Mouse (Mus musculus) liver, embryonic 16.5 days (tissue): ENCODE results near the gene Ddx6. TPM values are rescaled to one million over a fixed set of nuclear protein-coding genes. Genes with fewer than 3 reads are reported as not detected.
"Not testable (repeated sequence)": the region's sequence is repeated elsewhere in the genome, so short reads cannot be mapped to it uniquely, and the experiment has no call there.

Source experiments
- ATAC-seq: fragments of 200-750 bp; cut with Nextera tagmentation; 2 replicates; pipeline ENCODE4 v1.8.0; 2017; ENCODE audit warnings: low read depth, mild to moderate bottlenecking, moderate number of reproducible peaks, moderate library complexity
- H3K27ac ChIP-seq: fragments of 300-500 bp; sonication (generic); 2 replicates; pipeline ENCODE4 v1.5.1; 2014; ENCODE audit warnings: mild to moderate bottlenecking, low read length
- H3K27me3 ChIP-seq: fragments of 300-500 bp; sonication (generic); 2 replicates; pipeline ENCODE4 v1.6.1; 2014; ENCODE audit warnings: low read depth, low read length, mixed read lengths; ENCODE audit not compliant: control insufficient read depth, insufficient read depth
- H3K36me3 ChIP-seq: fragments of 300-500 bp; sonication (generic); 2 replicates; pipeline ENCODE4 v1.6.1; 2014; ENCODE audit warnings: mild to moderate bottlenecking; ENCODE audit not compliant: control insufficient read depth, insufficient read depth
- H3K4me1 ChIP-seq: fragments of 300-500 bp; sonication (generic); 2 replicates; pipeline ENCODE4 v1.6.1; 2014; ENCODE audit warnings: low read depth, low read length, mixed read lengths; ENCODE audit not compliant: control insufficient read depth
- H3K4me2 ChIP-seq: fragments of 300-500 bp; sonication (generic); 2 replicates; pipeline ENCODE4 v1.6.1; 2014; ENCODE audit warnings: low read depth, low read length, mixed read lengths
- H3K4me3 ChIP-seq: fragments of 300-500 bp; sonication (generic); 2 replicates; pipeline ENCODE4 v1.5.1; 2014; ENCODE audit warnings: low read depth, mild to moderate bottlenecking, low read length
- H3K9ac ChIP-seq: fragments of 300-500 bp; sonication (generic); 2 replicates; pipeline ENCODE4 v1.6.1; 2014; ENCODE audit warnings: low read depth, low read length
- H3K9me3 ChIP-seq: fragments of 300-500 bp; sonication (generic); replicated peaks from 2 replicates; pipeline ENCODE4 v1.6.1; 2016; ENCODE audit warnings: low read length; ENCODE audit not compliant: control insufficient read depth
- WGBS: fragments of 180-500 bp; shearing (Covaris S2); extraction: QIAGEN DNeasy Blood & Tissue Kit; methylation state at CpG from one replicate; pipeline ENCODE4 v1.1.7; 2014; ENCODE audit not compliant: insufficient replicate concordance; 5-methylcytosine and 5-hydroxymethylcytosine counted together
- polyA plus RNA-seq: library from polyadenylated mRNA; unstranded; fragments of >200 nt; fragmentation: Nextera tagmentation; extraction: Ambion mirVana; gene quantifications from 2 replicates; pipeline ENCODE4 v1.2.1, GENCODE M21; 2015

Gene Ddx6
- polyA plus RNA-seq, 1 experiment from 2014 or later: 4.5 TPM

DNA sequence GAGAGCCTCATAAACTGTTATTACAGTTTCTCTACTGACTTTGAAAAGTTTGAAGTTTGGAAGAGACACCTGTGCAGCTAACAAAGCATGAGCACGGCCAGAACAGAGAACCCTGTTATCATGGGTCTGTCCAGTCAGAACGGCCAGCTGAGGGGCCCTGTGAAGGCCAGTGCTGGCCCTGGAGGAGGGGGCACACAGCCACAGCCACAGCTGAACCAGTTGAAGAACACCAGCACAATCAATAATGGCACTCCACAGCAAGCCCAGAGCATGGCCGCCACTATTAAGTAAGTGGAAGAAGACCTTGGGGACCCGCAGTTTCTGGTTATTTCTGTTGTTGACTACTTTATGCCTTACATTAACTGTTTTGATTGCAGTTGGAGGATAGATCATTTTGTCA is 2.6 kb downstream of the Ddx6 start:
- Histone ChIP-seq H3K4me3 (no peak overlapping the region), H3K4me1 (peaks cover 24% of the 10 kb centered on the region), H3K9me3 (no peaks in the 10 kb centered on the region), H3K9ac (no peak overlapping the region), H3K36me3 (peaks cover 32% of the 10 kb centered on the region), H3K27ac (no peak overlapping the region), H3K4me2 (peak overlapping the region; percentile 6; the same call in 1 of the 2 replicates), H3K27me3 (no peaks in the 10 kb centered on the region)
- 69% methylated on average over 4 of the region's 4 CpGs for WGBS
- no peak for ATAC-seq

DNA sequence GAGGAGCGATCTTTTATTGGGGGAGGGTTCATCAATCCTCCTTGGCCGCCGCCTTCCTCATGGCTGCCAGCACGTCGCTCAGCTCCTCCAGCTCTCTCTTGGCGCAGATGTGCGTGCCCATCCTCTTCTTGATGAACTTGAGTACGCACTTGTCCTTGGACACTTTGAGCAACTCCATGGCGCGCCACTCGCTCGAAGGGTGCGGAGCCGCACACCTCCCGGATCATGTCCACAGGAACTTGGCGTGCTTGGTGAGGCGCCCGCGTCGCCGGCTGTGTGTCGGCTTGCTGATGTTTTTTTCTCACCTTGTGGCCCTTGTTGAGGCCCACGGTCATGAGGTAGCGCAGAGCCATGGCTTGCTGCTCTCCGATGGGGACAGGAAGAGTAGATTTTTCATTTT is 5.7 kb downstream of the Ddx6 start:
- H3K27ac ChIP-seq: no peak overlapping the region
- 96% methylated on average over 25 of the region's 25 CpGs for WGBS
- H3K4me2 ChIP-seq: no peak overlapping the region
- H3K27me3 ChIP-seq: no peaks in the 10 kb centered on the region
- H3K4me1 ChIP-seq: peaks cover 16% of the 10 kb centered on the region
- no peak for ATAC-seq
- H3K36me3 ChIP-seq: peaks cover 62% of the 10 kb centered on the region
- no peaks in the 10 kb centered on the region for H3K9me3 ChIP-seq
- no peak overlapping the region for H3K4me3 ChIP-seq
- no peak overlapping the region for H3K9ac ChIP-seq

DNA sequence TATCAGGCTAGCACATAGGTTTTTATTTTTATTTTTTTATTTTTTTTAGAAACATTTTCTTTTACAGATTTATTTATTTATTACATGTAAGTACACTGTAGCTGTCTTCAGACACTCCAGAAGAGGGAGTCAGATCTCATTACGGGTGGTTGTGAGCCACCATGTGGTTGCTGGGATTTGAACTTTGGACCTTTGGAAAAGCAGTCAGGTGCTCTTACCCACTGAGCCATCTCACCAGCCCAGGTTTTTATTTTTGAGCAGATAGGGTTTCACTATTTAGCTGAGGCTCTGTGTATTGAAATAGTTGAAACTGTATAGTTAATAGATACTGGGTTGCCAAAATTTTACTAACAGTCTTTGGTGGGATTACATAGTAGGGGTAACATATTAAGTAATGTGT is 8.4 kb downstream of the Ddx6 start:
- H3K36me3 ChIP-seq: peaks cover 78% of the 10 kb centered on the region
- not testable (repeated sequence) for ATAC-seq, H3K27ac ChIP-seq, H3K4me3 ChIP-seq, H3K27me3 ChIP-seq, H3K4me2 ChIP-seq, H3K9me3 ChIP-seq, H3K4me1 ChIP-seq, H3K9ac ChIP-seq
- WGBS: 71% methylated on average over 1 of the region's 1 CpGs

DNA sequence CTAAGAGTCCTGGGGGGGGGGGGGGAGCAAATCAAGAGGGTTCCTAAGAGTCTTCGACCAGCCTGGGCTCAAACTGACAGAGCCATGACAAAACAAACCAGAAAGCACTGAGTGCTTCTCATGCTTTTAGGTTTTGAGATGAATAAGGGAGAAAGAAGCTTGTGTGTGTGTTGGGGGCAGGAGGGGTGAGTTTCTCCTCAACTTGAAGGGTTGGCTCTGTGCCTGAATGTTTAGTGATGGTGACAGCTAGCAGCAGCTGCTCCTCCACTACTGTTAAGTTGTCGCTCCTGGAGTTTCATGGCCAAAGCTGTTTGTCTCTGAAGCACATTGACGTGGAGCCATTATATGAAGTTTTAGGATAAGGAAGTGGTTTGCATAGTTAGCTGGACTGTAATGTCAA is 16.4 kb downstream of the Ddx6 start:
- whole genome bisulfite sequencing: 86% methylated on average over 3 of the region's 3 CpGs
- Histone ChIP-seq H3K4me3 (no peak overlapping the region), H3K27ac (no peak overlapping the region), H3K9ac (no peak overlapping the region), H3K4me1 (no peaks in the 10 kb centered on the region; the same call in 1 of the 2 replicates), H3K4me2 (no peak overlapping the region), H3K9me3 (no peaks in the 10 kb centered on the region), H3K36me3 (peaks cover 74% of the 10 kb centered on the region), H3K27me3 (no peaks in the 10 kb centered on the region)
- no peak for ATAC-seq

DNA sequence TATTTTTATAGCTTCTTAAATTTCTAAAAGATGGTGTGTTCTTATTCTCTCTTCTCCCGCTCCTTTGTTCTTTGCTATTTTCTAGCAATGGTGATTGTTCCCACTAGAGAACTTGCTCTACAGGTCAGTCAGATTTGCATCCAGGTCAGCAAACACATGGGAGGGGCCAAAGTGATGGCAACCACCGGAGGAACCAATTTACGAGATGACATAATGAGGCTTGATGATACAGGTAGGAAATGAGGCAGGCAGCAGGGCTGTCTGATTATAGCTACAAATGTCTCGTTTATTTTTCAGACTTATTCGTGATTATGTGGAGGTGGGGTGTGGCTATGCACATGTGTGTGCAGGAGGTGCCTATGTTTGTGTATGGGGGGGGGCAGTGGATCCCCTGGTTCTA is 19.7 kb downstream of the Ddx6 start:
- no peak for ATAC-seq
- peaks cover 69% of the 10 kb centered on the region for H3K36me3 ChIP-seq
- H3K27me3 ChIP-seq: no peaks in the 10 kb centered on the region
- no peak overlapping the region for H3K4me2 ChIP-seq
- no peak overlapping the region for H3K4me3 ChIP-seq
- no peak overlapping the region for H3K9ac ChIP-seq
- no peaks in the 10 kb centered on the region; the same call in 1 of the 2 replicates for H3K4me1 ChIP-seq
- 82% methylated on average over 5 of the region's 5 CpGs for WGBS
- H3K9me3 ChIP-seq: no peaks in the 10 kb centered on the region
- no peak overlapping the region for H3K27ac ChIP-seq

DNA sequence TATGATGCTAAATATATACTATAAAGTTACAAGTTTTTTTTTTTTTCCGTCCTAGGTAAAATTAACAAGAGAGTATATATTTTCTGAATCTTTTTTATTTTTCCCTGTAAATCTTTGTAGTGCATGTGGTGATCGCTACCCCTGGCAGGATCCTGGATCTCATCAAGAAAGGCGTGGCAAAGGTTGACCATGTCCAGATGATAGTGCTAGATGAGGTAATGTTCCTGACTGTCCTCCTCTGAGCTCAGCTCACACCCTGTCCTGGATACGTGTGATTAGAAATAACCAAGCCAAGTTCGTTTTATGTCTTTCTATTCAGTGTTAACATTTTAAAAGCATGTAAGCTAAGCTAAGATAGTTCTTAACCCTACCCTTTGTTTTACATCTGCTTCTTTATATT is 21.6 kb downstream of the Ddx6 start:
- 53% methylated on average over 5 of the region's 5 CpGs for WGBS
- ATAC-seq: peak; percentile 73
- Histone ChIP-seq H3K4me3 (no peak overlapping the region), H3K4me2 (no peak overlapping the region), H3K27ac (no peak overlapping the region), H3K27me3 (no peaks in the 10 kb centered on the region), H3K9ac (no peak overlapping the region), H3K4me1 (no peaks in the 10 kb centered on the region; the same call in 1 of the 2 replicates), H3K36me3 (peaks cover 74% of the 10 kb centered on the region), H3K9me3 (no peaks in the 10 kb centered on the region)

DNA sequence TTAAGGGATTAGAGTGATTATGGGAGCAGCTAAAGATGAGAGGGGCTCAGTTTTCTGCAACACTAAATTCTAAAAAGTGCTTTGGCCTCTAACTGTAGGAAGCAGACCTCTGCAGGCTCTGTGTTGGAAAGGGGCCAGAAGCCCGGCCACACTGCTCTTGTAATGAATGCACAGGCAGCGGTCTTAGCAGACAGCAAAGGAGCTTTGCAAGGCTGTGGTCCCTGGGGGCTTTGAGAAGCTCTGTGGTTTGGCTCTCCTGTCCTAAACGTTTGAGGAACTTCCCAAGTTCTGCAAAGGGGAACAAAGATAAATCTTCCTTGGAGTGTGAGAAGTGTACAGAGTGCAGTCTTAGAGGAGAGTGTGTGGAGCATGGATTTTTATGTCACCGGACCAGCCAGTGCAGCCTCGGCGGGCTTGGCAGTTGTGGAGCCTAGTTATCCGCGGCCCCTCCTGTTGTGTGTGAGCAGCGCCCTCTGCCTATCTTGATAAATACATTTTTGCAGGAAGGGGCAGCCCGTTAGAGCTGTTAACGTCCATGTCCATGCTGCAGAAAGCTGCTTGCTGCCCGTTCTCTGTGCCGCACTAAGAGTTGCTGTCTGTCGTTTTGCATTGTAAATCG is 33.0 kb downstream of the Ddx6 start:
- no peak overlapping the region for H3K4me2 ChIP-seq
- peaks cover 50% of the 10 kb centered on the region for H3K36me3 ChIP-seq
- no peak overlapping the region for H3K9ac ChIP-seq
- 51% methylated on average over 15 of the region's 15 CpGs for WGBS
- no peaks in the 10 kb centered on the region for H3K4me1 ChIP-seq
- no peak for ATAC-seq
- H3K27me3 ChIP-seq: no peaks in the 10 kb centered on the region
- H3K9me3 ChIP-seq: no peaks in the 10 kb centered on the region
- no peak overlapping the region for H3K4me3 ChIP-seq
- no peak overlapping the region for H3K27ac ChIP-seq

DNA sequence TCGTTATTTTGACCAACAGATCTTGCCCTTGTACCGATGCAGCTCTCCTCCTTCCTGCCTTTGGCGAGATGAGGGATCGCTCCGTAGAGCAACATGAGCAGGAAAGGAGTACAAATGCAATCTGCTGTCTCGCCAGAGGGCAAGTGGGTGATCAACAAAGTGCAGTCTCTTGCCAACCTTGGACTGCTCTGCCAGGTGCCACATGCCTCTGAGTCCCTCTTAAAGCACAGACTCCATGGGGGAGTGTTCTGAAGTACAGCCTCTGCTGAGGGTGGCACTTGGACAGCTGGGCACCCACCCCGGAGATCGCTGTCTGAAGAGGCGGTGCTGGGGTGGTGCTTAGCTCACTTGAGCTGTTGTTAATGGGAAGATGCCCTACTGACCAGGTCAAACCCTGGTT is 34.0 kb downstream of the Ddx6 start:
- H3K4me2 ChIP-seq, H3K4me1 ChIP-seq, H3K27me3 ChIP-seq, H3K4me3 ChIP-seq, H3K27ac ChIP-seq, H3K9ac ChIP-seq, ATAC-seq, H3K9me3 ChIP-seq: not testable (repeated sequence)
- peaks cover 43% of the 10 kb centered on the region for H3K36me3 ChIP-seq
- 86% methylated on average over 9 of the region's 9 CpGs for WGBS

DNA sequence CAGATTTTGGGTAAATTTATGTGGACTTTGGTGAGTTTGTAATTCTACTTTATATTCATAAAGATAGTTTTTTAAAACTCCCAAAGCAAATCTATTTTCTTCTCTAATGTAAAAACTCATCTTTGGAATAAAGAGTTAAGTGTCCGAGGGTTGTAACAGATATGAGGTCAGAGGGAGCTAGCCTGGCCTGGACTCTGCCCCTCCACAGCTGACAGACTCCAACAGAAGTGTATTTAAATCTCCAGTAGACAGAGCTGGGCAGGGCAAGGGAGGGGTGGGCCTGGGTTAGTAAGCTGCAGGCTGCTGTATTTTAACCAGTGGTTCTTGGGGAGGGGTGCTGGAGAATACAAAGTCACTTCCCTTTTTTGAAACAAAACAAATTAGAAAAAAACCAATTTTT is 35.3 kb downstream of the Ddx6 start:
- peaks cover 32% of the 10 kb centered on the region for H3K36me3 ChIP-seq
- H3K4me2 ChIP-seq, H3K27me3 ChIP-seq, H3K27ac ChIP-seq, H3K4me3 ChIP-seq, H3K9ac ChIP-seq, H3K4me1 ChIP-seq, H3K9me3 ChIP-seq: not testable (repeated sequence)
- ATAC-seq: peak; percentile 76; the same call in 1 of the 2 replicates
- WGBS: 53% methylated on average over 1 of the region's 1 CpGs
